Mouse (Mus musculus): ENCODE data around the gene Slc30a5.

DNA sequence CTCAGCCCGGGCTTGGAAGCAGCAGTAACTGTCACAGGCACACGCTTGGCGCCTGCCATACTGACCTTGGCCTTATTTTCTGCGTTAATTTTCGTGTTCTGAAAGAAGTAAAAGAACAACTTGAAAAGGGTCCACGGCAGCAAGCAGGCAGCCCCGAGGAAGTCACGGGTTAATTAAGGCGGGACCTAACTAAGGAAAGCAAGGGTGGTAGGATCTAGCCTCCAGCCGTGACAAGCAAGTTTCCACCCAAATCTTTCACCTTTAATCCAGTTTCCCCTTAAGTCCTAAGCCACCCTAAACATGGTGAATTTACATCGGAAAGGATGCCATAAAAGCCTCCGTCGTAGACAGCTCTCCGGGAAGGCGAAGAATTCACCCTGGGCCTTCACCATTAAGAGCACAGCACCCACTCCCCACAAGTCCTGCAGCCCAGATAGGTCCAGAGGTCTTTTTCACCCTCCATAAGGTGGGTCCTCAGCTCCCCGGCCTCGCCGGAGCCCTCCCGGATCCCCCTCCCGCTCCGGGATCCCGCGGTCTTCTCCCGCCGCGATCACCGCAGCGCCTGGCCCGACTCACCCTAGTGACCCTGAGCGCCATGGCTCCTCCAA is 47.3 kb downstream of the Slc30a5 start:
- no peak for TF ChIP-seq CTCF (IDR thresholded peaks at IDR 0.05)
- no peak for TF ChIP-seq POLR2A (IDR thresholded peaks at IDR 0.05; ENCODE audit: insufficient read depth, low read depth, low read length)

All from heart, adult 2 months (tissue).